Mouse (Mus musculus): ENCODE measurements around the gene Slc22a23. TPM values are rescaled to one million over a fixed set of nuclear protein-coding genes. Genes with fewer than 3 reads are reported as not detected.

The Slc22a23 gene
- total and polyA plus RNA-seq, 3 experiments: 0.47 to 1.3 (median 0.85) TPM

DNA sequence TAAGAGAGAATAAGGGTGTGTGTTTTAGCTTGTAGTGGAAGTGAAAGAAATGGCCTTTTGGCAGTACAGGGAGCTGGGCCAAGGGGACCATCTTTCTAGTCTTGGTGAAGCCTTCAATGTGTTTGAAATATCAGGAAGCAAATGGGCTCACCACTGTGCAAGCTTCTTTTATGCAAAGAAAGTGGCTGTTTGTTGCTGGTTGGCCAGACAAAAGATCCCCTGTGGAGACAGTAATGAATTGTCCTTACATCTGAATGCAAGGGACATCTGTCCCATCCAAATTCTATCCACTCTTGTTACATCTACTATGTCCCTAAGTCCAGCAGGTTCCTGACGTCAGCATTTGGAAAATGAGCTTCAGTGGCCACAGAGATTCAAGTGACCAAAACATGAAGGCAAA is 100.8 kb downstream of the Slc22a23 start:
- Histone ChIP-seq H3K4me2 (ENCODE audit: insufficient read depth, low read depth, poor library complexity, severe bottlenecking) (no peak overlapping the region), H3K36me3 (replicated peaks in 1 of 2; ENCODE audit: control insufficient read depth in 1 of 2, insufficient read depth in 1 of 2, low read length in 1 of 2) (no peaks in the 10 kb centered on the region), H3K27ac (ENCODE audit: insufficient read depth, low read depth) (no peak overlapping the region), H3K4me3 (replicated peaks in 1 of 3; ENCODE audit: low read depth in 2 of 3, low read length in 2 of 3, poor library complexity in 1 of 3) (no peak overlapping the region), H3K79me2 (replicated peaks; ENCODE audit: control insufficient read depth, extremely low read depth, insufficient read depth, poor library complexity, severe bottlenecking) (no peaks in the 10 kb centered on the region), H3K9ac (ENCODE audit: insufficient read depth, low read depth) (no peak overlapping the region), H3K9me3 (replicated peaks; ENCODE audit: low read length) (no peaks in the 10 kb centered on the region), H3K27me3 (replicated peaks) (no peaks in the 10 kb centered on the region), H3K4me1 (ENCODE audit: control insufficient read depth in 1 of 2, insufficient read depth in 2 of 2) (peaks cover 0 to 18% of the 10 kb centered on the region in 2 experiments; a peak in 2 of 4 replicates)
- in situ Hi-C loops (cut with MboI; ENCODE audit: low pct_ligation_motif_present, low pct_unique_long_range_greater_than_20kb, low sequenced_read_pairs) (no loop called here), dilution Hi-C loops (cut with MboI; ENCODE audit: extremely low pct_ligation_motif_present, extremely low pct_unique_long_range_greater_than_20kb, low sequenced_read_pairs) (no loop called here)
- DNase-seq (ENCODE audit: extremely low read depth): no peak
- TF ChIP-seq POLR2A (IDR thresholded peaks at IDR 0.05; ENCODE audit: low read depth, low read length): no peak
- no peak for TF ChIP-seq IRF4 (IDR thresholded peaks at IDR 0.05; ENCODE audit: low read depth, low read length)
- TF ChIP-seq RAD21 (IDR thresholded peaks at IDR 0.05; ENCODE audit: low read depth, low read length): no peak
- no peak for TF ChIP-seq MYC (IDR thresholded peaks at IDR 0.05; ENCODE audit: low read depth, low read length)
- no peak for TF ChIP-seq BHLHE40 (IDR thresholded peaks at IDR 0.05; ENCODE audit: low read depth, low read length)
- no peak for TF ChIP-seq TBP (conservative IDR thresholded peaks at IDR 0.05; ENCODE audit: low read depth, low read length)
- no peak for TF ChIP-seq SMC3 (IDR thresholded peaks at IDR 0.05; ENCODE audit: low read depth, low read length)
- no peak for TF ChIP-seq MXI1 (IDR thresholded peaks at IDR 0.05; ENCODE audit: low read depth, low read length)
- no peak for TF ChIP-seq ZMIZ1 (IDR thresholded peaks at IDR 0.05; ENCODE audit: low read depth, low read length)
- no peak for TF ChIP-seq GABPA (IDR thresholded peaks at IDR 0.05; ENCODE audit: insufficient replicate concordance, low read depth, low read length)
- no peak for TF ChIP-seq ETS1 (conservative IDR thresholded peaks at IDR 0.05; ENCODE audit: low read depth, low read length)
- TF ChIP-seq PAX5 (IDR thresholded peaks at IDR 0.05; ENCODE audit: low read length): no peak
- no peak for TF ChIP-seq MAX (IDR thresholded peaks at IDR 0.05; ENCODE audit: low read length)
- TF ChIP-seq CHD1 (IDR thresholded peaks at IDR 0.05; ENCODE audit: low read depth, low read length): no peak
- TF ChIP-seq MEF2A (IDR thresholded peaks at IDR 0.05; ENCODE audit: borderline replicate concordance, low read depth, low read length): no peak

GRCm38 (mm10) chr13:34242211-34242610 is 102.8 kb downstream of the Slc22a23 start:
- H3K9ac ChIP-seq (ENCODE audit: insufficient read depth, low read depth): no peak overlapping the region
- no peak overlapping the region for H3K4me3 ChIP-seq (replicated peaks in 1 of 3; ENCODE audit: low read depth in 2 of 3, low read length in 2 of 3, poor library complexity in 1 of 3)
- H3K36me3 ChIP-seq (replicated peaks in 1 of 2; ENCODE audit: control insufficient read depth in 1 of 2, insufficient read depth in 1 of 2, low read length in 1 of 2): no peaks in the 10 kb centered on the region
- no peaks in the 10 kb centered on the region for H3K27me3 ChIP-seq (replicated peaks)
- no peak for TF ChIP-seq JUND (conservative IDR thresholded peaks at IDR 0.05; ENCODE audit: low read depth, low read length)
- TF ChIP-seq BHLHE40 (IDR thresholded peaks at IDR 0.05; ENCODE audit: low read depth, low read length): no peak
- TF ChIP-seq IRF4 (IDR thresholded peaks at IDR 0.05; ENCODE audit: low read depth, low read length): no peak
- no peak for TF ChIP-seq ETS1 (conservative IDR thresholded peaks at IDR 0.05; ENCODE audit: low read depth, low read length)
- TF ChIP-seq RCOR1 (conservative IDR thresholded peaks at IDR 0.05; ENCODE audit: low read depth, low read length): no peak
- no peak for TF ChIP-seq ZC3H11A (IDR thresholded peaks at IDR 0.05; ENCODE audit: low read depth, low read length)
- H3K4me2 ChIP-seq (ENCODE audit: insufficient read depth, low read depth, poor library complexity, severe bottlenecking): no peak overlapping the region
- dilution Hi-C loops (cut with MboI; ENCODE audit: extremely low pct_ligation_motif_present, extremely low pct_unique_long_range_greater_than_20kb, low sequenced_read_pairs): no loop called here
- no peaks in the 10 kb centered on the region for H3K79me2 ChIP-seq (replicated peaks; ENCODE audit: control insufficient read depth, extremely low read depth, insufficient read depth, poor library complexity, severe bottlenecking)
- DNase-seq (ENCODE audit: extremely low read depth): no peak
- H3K27ac ChIP-seq (ENCODE audit: insufficient read depth, low read depth): no peak overlapping the region
- H3K9me3 ChIP-seq (replicated peaks; ENCODE audit: low read length): no peaks in the 10 kb centered on the region
- H3K4me1 ChIP-seq (ENCODE audit: control insufficient read depth in 1 of 2, insufficient read depth in 2 of 2): peaks cover 0 to 22% of the 10 kb centered on the region in 2 experiments; a peak in 2 of 4 replicates
- in situ Hi-C loops (cut with MboI; ENCODE audit: low pct_ligation_motif_present, low pct_unique_long_range_greater_than_20kb, low sequenced_read_pairs): no loop called here
